Mouse (Mus musculus) spleen, adult 2 months (tissue): Measurements from ENCODE around the gene Slc37a3.

Source experiments
- CTCF ChIP-seq: fragments of 200-500 bp; IDR thresholded peaks from 2 replicates; pipeline ENCODE4 v1.5.1; 2011; ENCODE audit warnings: mild to moderate bottlenecking, inconsistent platforms; ENCODE audit not compliant: insufficient read depth, insufficient read length, insufficient replicate concordance; ENCODE audit errors: extremely low read depth
- POLR2A ChIP-seq: fragments of 200-500 bp; IDR thresholded peaks from 2 replicates; pipeline ENCODE4 v1.6.1; 2011; ENCODE audit warnings: low read depth, low read length, inconsistent platforms

DNA sequence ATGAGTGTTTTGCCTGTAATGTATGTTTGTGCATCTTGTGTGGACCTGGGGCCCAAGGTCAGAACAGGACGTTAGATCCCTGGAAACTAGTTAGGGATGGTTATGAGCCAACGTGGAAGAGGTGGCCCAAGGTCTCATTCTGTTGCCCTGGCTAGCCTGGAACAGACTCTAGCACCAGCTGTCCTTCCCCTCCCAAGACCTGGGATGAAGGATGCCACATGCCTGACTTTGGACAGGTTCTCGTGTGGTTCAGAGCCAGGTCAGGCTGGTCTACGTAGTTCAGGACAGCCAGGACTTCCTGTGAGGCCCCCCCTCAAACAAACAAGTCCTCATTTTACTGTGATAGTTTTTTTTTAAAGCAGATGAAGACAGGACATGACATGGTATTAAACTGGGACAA, 18.4 kb upstream of the Slc37a3 start:
- TF ChIP-seq POLR2A (no peak), CTCF (no peak)
